Mouse (Mus musculus): ENCODE measurements at regions not wholly inside any gene's neighbourhood (a gene's known extent, or its start where the extent isn't known, plus 50 kb on each side); places are given as distances from the start of the nearest gene placed in this dataset.

GRCm38 (mm10) chr5:43424551-43425257, 90.6 kb upstream of the C1qtnf7 start:
- no peak for DNase-seq

GRCm38 (mm10) chr5:43433337-43433736, 82.0 kb upstream of the C1qtnf7 start:
- no peak for DNase-seq

- DNase-seq: no peak
Observed at GRCm38 (mm10) chr5:43439191-43439590, 76.1 kb upstream of the C1qtnf7 start.

GRCm38 (mm10) chr5:43441306-43441705, 74.0 kb upstream of the C1qtnf7 start:
- DNase-seq: no peak

- no peak for DNase-seq
Observed at GRCm38 (mm10) chr5:43444582-43445214, 70.6 kb upstream of the C1qtnf7 start.

- DNase-seq: no peak
Observed at GRCm38 (mm10) chr5:43445620-43446019, 69.7 kb upstream of the C1qtnf7 start.

- no peak for DNase-seq
Observed at GRCm38 (mm10) chr5:43446295-43446694, 69.0 kb upstream of the C1qtnf7 start.

GRCm38 (mm10) chr5:43456018-43456417, 59.3 kb upstream of the C1qtnf7 start:
- no peak for DNase-seq

GRCm38 (mm10) chr5:43457725-43458124, 57.6 kb upstream of the C1qtnf7 start:
- DNase-seq: no peak

- DNase-seq: no peak
Observed at GRCm38 (mm10) chr5:43461987-43462715, 53.2 kb upstream of the C1qtnf7 start.
